Mouse (Mus musculus): Measurements from ENCODE around the gene Zfp691.

DNA sequence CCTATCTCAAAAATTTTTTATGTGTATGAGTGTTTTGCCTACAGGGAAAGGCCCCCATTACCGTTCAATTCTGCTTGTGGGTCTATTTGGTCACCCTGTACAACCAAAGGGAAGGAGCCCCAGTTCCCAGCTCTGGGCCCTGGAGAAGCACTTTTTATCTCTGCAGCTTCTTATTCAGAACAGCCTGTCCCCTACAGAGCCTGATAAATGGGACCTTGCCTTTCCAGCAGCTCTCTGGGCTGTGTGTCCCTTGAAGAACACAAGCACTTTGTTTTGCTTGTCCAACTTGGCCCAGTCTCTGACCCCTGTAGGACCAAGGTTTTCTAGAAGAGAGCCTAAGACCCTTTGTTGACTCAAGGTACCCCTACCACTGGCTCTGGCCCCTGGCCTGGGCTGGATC lies 44.9 kb downstream of the Zfp691 start:
- TF ChIP-seq CTCF (IDR thresholded peaks at IDR 0.05; ENCODE audit: borderline replicate concordance, insufficient read depth, low read depth, low read length) = no peak
- no peak for TF ChIP-seq POLR2A (IDR thresholded peaks at IDR 0.05; ENCODE audit: borderline replicate concordance, insufficient read depth, low read length)

Data from cerebellum, adult 2 months (tissue).